Mouse (Mus musculus): ENCODE results near the gene Pigc. TPM values are rescaled to one million over a fixed set of nuclear protein-coding genes. Genes with fewer than 3 reads are reported as not detected.

Pigc gene
- total RNA-seq, 2 experiments from 2014 or later = 17.6 to 21.6 TPM

DNA sequence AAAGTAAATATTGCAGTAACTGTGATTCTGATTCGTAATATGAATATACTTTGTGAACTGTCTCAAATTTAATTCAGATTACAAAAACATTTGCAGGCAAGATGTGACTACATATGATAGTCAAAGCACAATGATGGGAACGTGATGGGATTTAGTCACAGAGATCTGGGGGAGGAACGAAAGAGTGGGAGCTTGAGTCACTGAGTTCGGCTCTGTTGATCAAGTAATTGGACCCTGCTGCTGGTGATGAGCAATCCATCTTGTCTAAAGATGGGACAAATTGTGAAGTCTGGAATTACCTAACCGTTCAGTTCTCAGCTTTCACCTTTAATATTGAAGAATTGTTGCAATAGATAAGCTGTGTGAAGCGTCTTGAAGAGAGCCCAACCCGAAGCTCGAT is 3.2 kb downstream of the Pigc start:
- no peak for DNase-seq
- intact Hi-C loops (cut with DNase I) = no loop called here

DNA sequence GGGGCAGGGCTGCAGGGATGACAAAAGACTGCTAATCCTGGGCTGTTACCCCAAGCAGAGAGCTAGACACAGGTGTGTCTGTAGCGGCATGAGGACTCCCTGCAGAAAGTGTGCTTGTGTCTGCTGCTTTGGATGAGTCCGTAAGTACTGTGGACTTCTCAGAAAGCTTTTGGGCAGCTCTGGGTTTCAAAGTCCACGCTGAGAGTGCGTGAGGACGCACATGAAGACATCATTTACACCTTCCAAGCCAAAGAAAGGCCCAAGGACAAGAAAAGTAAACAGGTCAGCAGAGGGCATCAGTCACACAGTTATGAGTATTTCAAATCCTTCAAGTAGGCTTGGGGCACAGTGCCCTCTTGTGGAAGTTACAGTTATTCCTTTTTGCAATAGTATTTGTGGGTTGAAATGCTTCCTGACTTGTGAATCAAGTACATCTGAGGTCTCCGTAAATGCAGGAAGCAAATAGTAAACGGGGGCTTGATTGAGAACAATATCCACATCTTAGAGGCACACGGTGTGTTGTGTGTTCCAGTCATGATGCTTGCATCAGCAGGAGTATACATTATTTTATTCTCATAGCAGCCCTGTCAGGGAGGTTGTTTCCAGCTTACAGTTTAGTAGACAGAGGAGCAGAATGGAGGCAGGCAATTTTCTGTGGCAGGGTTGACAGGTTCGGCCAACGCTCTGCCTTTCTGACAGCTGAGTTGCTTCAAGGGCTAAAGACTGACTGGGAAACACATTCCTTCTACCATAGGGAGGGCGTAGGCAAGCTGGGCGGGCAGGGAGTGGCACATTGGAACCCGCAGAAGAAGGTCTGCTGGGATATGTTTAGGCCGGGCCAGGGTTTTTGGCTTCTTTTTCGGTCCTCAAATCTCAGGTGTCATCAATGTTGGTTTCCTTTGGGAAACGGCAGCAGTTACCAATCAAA is 7.5 kb downstream of the Pigc start:
- intact Hi-C loops (cut with DNase I) = loop anchor here (5.0 kb wide), 1 partner anchor 229 kb away; no protein-coding TSS in a partner anchor
- DNase-seq = peak; percentile 75 to 83

DNA sequence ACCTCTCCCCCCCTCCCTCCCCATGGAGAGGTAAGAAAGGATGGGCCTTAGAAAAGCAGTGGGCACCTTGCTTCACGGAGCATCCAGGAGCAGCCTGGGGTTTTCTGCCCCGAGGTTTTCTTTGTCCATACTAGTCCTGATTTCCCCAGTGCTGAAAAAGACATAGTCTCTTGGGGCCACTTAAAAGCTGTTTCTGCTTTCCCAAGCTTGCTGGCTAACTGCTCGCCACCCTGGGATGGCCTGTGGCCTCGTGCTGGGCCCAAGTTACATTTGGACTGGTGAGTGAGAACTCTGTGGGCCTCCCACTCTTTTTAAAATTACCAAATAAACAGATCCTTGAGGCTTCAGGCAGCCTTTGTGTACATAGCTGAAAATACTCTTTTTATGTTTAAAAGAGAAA is 8.3 kb downstream of the Pigc start:
- peak in 1 of 2 experiments; percentile 16 for DNase-seq
- intact Hi-C loops (cut with DNase I) = loop anchor here (5.0 kb wide), 1 partner anchor 230 kb away; no protein-coding TSS in a partner anchor

DNA sequence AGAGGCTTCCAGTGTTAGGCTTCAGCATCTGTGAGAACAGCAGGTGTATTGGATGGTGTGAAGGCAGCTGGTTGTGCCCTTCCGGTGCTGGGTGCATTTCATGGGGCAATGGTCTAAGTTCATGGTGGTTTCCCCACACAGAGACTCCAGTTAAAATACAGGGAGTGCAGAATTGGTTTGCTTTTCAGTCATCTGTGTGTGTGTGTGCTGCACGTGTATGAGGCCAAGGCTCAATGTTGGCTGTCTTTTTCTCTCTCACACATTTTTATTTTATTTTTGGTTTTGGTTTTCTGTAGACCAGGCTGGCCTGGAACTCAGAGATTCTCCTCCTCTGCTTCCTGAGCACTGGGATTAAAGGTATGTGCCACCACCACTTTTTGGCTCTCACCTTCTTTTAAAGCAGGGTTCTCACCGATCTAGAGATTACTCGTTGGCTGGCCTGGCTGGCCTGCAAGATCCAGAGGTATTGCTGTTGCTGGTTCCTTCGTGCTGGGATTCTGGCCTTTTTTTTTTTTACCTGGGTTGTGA is 9.3 kb downstream of the Pigc start:
- DNase-seq = no peak
- intact Hi-C loops (cut with DNase I) = loop anchor here (5.0 kb wide), 1 partner anchor 231 kb away; no protein-coding TSS in a partner anchor

DNA sequence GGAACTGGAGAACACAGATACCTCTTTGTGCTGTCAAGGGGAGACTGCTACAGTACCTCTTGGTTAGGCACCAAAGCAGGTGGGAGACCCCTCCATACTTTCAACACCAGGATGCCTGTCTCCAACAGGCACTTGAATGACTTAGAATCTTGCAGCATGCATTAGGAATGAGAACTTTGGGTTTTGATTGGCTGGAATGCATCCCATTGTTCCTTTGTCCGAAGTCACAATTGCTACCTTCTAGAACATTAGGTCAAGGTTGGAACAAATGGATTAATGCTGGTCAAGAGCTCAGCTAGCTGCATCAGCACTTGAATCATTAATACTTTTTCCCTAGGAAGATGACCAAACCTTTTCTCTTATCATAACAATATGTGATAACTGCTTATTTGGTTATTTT is 10.6 kb downstream of the Pigc start, which contains the start of gene 4930558K02Rik:
4930558K02Rik (minus strand) TSS at position 101 of the 400 bp plus-strand sequence.
- DNase-seq = no peak
- intact Hi-C loops (cut with DNase I) = loop anchor here (5.0 kb wide), 1 partner anchor 232 kb away; no protein-coding TSS in a partner anchor

DNA sequence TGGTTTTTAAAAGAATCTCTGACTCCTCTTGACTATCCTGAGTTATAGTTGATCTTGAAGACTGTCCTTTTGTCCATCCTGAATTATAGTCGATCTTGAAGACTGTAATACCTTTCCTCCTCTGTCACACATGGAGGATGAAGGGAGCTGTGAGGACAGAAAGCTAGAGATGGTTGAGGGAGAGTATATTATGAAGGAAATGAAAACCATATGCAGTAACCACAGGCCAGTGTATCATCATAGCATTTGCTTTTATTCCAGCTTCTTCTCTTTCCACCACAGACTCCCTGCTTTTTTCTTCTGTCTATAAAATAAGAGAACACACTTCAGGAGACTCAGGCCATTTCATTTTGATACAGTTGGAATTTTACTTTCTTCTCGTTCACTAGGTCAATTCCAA is 11.1 kb downstream of the Pigc start:
- DNase-seq = no peak
- intact Hi-C loops (cut with DNase I) = no loop called here

DNA sequence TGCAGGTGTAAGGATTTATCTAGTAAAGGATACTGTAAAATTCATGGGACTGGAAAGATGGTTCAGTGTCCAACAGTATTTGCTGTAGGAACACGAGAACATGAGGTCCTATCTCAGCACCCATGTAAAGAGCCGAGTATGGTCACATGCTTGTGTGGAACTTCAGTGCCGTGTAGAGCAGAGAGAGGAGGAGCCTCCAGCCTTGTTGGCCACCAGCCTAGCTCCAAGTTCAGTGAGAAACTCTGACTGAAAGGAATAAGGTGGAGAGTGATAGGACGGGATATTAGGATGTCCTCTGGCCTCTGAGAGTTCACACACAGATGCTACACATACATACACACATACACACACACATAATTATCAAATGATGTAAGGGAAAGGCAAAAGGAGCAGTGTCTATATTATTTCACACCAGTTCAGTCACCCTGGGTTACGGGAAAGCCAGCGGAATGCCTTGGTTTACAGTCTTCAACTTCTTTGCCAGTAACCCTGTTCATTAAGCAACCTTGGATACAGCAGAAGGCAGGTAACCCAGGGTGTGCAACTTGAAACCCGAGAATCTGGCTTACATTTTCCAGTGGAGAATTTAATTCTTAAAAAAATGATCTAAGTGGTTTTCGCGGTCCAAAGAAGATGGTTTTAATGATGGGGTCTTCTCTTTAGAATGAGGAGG is 11.8 kb downstream of the Pigc start:
- intact Hi-C loops (cut with DNase I) = no loop called here
- no peak for DNase-seq

DNA sequence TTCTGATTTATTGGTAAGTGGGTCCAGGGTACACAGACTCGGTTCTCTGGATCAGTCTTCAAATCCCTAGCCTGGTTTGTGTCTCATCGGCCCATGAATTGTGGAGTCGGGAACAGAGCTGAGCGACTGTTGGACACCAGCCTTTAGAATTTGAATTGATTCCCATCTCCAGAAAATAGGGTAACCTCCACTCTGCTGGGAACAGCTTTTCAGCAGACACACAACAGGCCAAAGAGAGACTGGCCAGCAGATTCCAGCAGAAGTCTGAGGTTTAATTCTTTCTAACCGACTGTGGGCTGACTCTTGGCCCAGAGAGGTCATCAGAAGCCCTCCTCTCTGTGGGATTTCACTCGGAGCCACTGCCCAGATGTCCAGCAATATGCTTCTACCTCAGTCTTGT is 14.5 kb downstream of the Pigc start:
- peak; percentile 21 to 31 for DNase-seq
- intact Hi-C loops (cut with DNase I) = no loop called here

DNA sequence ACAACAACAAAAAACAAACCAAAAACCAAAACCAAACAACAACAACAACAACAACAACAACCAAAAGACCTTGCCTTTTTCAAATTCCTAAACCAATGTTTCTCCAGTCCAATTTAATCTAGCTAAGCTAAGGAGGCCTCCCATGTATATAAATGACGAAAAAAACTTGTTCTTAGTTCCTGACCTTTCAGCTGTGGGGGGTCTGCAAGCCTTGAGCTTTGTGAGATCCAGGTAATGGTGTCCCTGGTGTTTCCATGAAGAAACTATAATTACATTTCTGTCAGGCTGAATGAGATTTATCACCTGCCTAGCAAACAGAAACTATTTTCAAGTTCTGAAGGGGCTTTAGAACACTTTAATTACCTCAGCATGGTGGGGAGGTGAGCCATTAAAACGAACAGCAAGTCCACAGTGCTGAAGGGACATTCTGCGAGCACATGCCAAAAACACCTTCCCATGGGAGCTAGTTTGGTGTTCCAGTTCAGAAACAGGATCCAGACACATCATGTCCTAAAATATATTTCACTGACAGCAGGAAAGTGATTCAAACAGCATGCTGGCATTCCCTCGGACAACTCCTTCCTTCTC is 15.1 kb downstream of the Pigc start:
- intact Hi-C loops (cut with DNase I) = no loop called here
- peak; percentile 48 to 74 for DNase-seq

DNA sequence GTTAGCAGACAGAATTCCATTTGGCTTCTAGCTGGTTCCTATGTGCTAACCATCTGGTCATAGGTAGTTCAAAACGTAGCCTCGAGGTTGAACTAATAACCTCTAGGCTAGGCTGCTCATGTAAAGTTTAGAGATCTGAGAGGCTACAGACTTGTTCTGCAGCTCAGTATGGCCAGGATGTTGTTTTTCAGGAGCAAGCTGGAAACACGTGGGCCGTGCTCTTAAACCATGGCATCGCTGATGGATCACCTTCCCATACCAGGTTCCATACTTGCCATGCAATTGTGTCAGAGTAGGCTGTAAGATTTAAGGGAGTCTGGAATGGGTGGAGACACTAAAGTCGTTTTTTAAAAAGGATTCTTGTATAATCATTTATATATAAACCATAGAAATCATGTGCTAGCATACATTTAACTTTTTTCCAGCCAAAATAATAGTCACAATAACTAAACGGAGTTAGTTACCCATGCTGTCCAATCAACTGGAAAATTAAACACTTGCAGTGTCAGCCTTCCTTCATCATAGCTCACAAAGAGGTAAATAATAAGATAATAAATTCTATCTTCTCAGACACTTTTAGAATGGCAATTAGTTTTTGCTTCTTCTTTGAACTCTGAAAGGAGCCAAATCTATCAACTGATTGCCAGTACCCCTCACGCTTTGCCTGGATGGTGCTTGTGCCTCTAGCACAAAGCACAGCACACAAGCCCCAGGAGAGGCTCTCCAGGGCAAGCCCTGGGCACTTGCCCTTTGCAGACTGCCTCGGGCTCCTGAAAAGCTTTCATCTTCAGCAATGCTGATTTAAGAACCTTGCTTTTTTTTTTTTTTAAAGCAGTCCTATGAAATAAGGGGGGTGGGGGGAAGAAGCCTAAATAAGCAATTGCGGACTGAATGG is 21.9 kb downstream of the Pigc start:
- intact Hi-C loops (cut with DNase I) = no loop called here
- DNase-seq = no peak

DNA sequence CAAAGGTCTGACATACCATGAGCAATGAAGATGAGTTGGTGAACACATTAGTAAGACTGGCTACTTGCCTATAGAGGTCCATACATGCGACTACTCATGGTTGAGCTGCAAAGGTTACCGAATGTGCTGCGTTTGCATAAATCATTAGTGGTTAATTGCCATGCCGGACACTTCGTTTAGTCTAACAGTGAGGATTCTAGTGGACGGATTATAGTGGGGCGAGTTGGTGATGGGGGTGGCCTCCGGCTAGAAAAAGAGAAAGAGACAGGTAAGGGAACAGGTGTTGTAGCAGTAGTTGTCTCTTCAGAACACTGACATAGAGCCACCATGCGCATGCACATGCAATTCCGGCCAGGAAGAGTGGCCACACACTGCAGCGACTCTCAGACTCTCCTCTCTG is 22.9 kb downstream of the Pigc start:
- DNase-seq = no peak
- intact Hi-C loops (cut with DNase I) = no loop called here

DNA sequence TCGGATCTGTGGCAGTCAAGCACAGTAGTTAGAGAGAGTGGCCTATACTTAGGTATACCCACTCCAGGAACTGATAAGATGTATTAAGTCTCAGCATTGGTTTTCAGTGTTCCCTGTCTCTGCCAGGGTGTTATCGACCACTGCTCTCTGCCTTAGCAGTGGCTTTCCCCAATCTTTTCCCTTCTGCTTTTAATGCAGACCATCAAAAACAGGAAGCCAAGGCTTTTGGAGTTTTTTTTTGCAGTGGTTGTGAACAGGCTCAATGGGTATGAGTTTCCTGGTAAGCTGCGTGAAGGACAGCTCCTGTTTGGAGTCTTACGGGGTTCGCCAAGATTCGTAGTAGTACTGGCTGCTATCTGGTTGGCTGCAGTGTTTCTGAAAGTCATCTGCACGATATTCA is 23.4 kb downstream of the Pigc start:
- no peak for DNase-seq
- intact Hi-C loops (cut with DNase I) = no loop called here

DNA sequence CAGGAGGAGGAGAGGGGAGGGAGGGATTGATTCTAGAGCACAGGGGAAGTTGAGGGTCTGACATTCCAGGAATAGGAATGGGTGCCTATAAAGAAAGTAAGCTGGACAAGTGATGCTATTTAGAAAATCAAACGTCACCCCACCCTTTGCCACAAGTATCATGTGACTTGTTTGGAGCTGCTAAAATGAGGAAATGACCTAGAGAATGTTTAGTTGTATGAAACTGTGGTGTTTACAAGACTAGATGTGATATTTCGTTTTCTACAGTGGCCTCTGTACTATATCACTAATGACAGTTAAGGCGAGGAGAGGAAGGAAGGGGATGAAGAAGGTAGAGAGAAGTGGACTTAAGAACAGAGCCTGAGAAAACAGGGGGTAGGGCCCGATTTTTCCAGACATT is 29.8 kb downstream of the Pigc start:
- DNase-seq = no peak
- intact Hi-C loops (cut with DNase I) = loop anchor here (2.0 kb wide), 1 partner anchor 314 kb away; no protein-coding TSS in a partner anchor

DNA sequence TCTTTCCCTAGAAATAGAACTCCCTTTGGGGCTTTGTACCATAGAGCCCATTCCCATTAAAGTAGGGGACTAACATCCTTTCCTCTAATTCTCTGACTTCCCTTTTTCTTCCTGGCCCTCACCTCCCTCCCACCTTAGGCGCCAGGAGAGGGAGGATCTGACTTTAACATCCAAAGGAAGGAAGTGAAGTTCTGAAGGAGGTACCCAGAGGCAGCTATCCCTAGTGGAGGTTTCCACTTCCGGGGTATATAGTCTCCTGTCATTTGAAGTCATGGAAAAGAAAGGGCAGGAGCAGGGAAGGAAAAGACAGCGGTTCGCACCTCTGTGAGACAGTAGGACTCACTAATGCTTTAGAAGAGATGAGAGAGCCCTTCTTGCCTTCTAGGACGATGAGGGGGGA is 30.4 kb downstream of the Pigc start:
- no peak for DNase-seq

DNA sequence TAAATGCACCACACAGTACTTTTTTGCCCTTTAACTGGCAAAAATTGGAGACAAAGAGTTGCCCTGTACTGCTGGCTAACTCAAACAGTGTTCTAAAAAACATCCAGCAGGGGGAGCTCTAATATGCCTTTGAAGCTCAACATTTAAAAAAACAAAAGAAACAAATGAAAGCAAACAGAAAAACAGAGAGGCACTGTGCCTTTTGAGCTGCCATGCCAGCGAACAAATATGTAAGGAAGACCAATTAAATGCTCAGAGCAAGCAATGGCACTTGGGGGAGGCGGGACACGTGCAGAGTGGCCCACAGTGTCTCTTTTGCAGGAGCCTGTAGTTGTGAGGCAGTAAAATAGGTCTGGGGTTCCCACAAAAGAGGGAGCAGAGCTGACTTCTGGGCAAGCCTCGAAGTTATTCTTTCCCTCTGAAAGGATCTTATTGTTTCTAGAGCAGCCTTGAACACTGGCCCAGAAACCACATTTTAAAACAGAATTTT is 30.9 kb downstream of the Pigc start:
- intact Hi-C loops (cut with DNase I) = loop anchor here (2.0 to 10.0 kb wide), 3 partner anchors 95 to 313 kb away; no protein-coding TSS in a partner anchor
- peak; percentile 29 to 70 for DNase-seq

More for the DNA sequence above, 30.4 kb downstream of the Pigc start:
- intact Hi-C loops (cut with DNase I) = loop anchor here (2.0 kb wide), 1 partner anchor 313 kb away; no protein-coding TSS in a partner anchor

DNA sequence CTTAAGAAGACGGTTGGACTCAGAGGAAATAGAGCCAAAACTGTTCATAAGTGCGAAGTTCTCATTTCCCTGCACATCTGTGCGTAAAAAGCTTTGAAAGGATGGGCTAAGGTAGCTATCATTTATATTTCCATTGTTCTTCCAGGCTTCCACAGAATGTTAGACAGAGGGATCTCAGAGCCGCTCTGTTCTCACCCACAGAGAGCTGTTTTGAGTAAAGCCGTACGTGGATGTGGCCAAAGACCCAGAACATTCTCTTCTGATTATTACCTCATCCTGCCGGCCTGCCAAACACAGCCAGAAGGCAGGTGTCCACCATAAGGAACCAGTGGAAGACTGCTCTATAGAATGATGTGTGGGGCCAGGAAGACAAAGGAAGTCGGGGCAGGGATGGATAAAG is 32.3 kb downstream of the Pigc start:
- intact Hi-C loops (cut with DNase I) = loop anchor here (5.0 to 10.0 kb wide), 2 partner anchors 93 to 276 kb away; no protein-coding TSS in a partner anchor
- DNase-seq = peak; percentile 21

DNA sequence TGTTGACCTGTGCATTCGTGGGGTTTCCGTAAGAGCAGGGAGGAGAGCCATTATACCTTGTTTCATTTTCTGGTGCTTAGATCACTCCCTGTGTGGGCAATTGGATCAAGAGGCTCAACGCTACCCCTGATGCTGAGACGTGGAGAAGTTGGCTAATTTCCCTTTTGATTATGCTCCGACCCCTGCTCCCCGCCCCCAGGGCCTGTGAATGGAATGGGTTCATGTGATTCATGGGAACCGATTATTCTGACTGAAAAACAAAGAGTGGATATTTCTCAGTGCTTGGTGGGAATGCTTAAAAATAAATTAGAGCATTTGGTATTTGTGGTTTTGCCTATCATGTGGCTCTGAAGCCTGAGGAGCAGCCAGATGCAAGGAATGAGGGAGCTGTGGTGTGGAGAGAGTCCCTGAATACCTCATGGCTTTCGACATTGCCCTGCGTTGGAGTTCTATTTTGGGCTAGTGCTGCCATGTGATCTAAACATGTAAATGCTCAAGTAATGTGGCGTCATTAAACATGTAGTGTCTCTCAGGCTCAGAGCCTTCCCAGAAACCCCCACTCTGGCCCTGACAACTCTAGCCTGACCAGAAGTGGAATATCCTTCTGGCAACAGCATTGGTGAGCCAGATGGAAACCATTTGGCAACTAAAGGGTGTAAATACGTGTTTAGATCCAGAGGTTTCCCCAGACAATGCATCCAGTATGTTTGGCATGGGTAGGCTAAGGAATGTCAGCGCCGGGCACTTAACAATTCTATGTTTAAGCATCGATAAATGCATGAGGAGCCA is 34.9 kb downstream of the Pigc start:
- DNase-seq = peak in 1 of 2 experiments; percentile 14
- intact Hi-C loops (cut with DNase I) = loop anchor here (5.0 to 10.0 kb wide), 2 partner anchors 91 to 273 kb away; no protein-coding TSS in a partner anchor

DNA sequence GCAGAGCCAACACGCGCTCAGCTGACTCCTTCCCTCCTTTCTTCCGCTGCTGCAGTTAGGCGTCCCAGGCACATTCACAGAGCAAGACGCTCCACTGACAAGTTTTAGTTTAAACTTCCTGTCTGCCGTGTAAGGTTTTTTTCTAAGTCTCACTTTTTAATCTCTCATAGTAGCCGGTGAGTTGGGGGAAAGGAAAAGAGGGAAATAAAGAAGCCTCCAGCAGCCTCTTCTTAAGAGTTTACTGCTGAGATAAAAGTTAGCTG is 35.5 kb downstream of the Pigc start:
- peak; percentile 11 to 17 for DNase-seq
- intact Hi-C loops (cut with DNase I) = loop anchor here (5.0 to 10.0 kb wide), 2 partner anchors 90 to 273 kb away; no protein-coding TSS in a partner anchor
